Mouse (Mus musculus) MN1 (cell line): ENCODE measurements around the gene Aym1.
"Not testable (repeated sequence)": the region's sequence is repeated elsewhere in the genome, so short reads cannot be mapped to it uniquely, and the experiment has no call there.

Experiments
- DNase-seq: peaks from one replicate; pipeline ENCODE4 v3.0.0-alpha.2; 2016; ENCODE audit warnings: low spot score

Aym1 gene

DNA sequence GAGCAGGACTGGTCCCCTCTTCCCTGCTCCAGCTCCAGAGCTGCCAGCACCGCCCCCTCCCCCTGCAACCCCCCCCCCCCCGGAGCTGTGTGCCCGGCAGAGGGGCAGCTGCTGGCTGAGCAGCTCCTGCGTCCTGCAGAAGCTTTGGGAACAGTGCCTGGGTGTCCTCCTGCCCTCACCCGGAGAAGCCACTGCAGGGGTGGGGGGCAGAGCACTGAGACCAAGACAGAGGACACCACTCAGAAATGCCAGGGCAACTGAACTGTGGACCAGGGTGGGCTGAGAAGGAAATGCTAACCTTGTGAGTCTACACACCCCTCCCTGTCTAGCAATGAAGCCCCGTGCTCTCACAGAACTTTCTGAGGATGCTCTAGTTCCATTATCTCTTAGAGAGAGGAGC, at the start of gene Aym1:
Gene Aym1, plus strand, starts transcription at position 109 of the 400 bp plus-strand sequence.
- DNase-seq: no peak

DNA sequence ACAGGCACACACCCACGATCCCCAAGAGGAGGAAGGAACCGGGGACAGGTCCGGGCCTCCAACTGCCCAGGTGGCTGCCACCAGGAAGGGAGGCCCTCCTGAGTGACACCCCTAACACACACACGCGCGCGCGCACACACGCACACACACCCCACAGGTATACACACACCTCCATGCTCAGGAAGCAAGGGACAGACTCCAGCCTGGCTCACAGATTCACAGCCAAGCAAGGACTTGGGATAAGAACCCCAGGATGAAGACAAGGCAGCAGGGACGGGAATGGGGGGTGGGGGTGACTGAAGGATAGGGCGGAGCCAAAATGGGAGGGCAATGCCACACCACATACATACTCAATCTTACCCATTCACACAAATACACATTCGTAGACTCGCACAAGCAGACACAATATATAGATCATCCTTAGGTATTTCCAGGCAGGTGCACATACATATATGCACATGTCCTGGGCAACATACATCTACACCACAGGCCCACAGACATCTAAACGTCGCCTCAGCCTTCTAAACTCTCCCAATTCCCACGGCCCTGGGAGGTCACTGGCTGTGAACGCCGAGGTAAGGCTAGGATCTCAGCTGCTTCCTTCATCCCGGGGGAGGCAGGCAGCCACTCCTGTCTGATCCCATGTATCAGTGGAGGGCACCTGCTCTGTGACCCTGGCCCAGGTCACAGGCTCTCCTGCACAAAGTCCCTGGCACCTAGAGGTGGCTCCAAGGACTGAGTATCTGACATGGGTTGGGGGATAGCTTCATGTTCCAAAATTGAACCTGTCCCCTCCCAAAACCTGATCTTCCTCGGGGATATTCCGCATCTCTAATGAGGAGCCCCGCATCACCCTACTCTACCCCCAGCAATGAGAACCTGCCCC, 47.4 kb upstream of the Aym1 start:
- no peak for DNase-seq

DNA sequence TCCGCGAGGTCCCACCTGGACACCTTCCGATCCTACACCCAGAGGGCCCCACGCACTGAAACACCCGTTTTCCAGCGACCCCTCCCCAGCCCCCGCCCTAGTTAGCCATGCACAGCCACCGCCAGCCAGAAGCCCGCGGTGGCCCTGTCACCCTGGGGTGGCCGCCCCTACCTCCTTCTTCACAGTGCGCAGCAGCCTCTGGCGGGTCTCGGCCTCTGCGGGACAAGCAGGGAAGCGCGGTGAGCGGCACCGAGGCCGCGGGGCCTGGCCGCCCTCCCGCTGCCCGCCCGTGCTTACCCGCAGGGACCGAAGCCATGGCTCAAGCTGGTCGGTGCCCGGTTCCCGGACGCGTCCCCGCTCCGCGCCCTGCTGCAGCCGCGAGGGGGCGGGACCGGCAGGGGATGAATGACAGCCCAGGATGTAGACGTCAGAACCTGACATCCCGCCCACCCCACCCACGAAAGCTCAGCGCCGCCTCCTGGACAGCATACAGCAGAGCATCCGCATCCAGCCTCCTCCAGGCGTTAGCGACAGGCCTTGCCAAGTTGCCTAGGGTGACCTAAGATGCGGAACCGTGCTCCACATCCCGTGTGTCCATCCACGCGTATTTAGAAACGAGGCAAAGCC, 46.6 kb upstream of the Aym1 start, which contains the start of gene Sgsm1:
Gene Sgsm1, minus strand, starts transcription at position 410 of the 627 bp plus-strand sequence.
- peak; percentile 94 for DNase-seq

DNA sequence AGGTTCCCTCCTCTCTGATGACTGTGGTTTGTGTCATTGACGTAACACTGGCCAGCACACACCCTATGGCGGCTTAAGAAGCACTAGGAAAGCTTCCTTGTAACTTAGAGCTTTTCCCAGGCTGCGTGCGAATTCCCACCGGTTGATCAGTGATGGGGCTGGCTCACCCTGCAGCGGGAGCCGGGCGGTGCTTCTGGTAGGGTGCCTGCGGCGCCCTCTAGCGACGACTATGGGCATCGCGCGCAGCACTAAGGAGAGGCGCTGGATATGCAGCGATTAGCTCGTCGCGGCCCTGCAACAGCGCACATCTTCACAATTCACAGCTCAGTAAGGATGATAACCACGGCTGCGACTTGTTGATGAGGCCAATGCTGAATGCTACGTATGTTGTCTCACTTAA, 43.1 kb upstream of the Aym1 start:
- no peak for DNase-seq

DNA sequence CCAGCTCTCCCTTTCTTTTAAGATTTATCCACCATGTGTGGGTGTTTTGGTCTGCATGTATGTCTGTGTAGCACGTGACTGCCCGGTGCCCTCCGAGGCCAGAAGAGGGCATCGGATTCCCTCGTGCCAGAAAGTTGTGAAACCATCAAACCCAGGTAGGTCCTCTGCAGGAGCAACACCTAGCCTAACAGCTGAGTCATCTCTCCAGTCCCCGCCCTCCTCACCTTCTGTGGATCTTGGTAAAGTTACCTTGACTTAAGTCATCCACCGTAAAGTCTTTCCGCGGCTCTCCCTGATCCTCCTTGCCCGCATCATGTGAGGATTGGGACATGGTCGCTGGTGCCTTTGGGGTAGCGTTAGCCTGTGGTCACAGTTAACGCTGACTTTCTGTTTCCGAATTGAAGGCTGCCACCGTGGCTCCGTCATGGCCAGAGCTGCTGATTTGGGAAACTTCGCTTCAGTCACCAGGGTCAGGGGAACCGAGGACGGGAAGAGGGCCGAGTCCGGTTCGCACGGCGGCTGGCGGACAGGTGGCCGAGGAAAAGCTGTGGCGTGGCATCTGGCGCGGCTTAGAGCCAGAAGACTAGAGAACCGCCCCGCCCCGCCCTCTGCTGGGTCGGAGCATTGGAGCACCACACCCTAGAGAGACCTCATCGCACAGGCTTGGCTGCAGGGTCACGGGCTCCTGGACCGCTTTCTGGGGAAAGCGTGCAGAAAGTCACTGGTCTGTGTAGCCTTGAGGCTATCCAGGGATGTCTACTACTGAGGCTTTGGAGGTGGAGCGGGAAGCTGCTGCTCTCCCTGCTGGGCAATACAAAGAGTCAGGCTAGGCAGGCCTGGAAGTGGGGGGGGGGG, 33.1 kb upstream of the Aym1 start:
- peak; percentile 93 for DNase-seq

DNA sequence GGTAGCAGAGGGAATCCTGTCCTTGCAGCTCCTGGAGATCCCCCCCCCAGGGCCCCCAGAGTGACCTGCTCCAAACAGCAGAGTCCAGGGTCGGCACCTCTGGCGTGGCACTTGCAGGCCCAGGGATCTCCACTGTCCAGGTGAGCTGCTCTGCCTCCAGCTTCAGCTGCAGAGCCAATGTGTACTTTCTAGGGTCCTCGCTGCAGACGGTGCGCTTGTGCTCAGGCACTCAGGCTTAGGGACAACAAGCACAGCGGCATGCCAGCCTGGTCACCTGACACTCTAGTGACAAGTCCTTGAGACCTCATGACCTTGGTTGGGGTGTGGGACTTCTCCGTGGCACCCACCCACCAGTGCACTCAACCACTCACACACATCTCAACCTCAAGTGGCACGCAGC, 27.6 kb upstream of the Aym1 start:
- DNase-seq: no peak

DNA sequence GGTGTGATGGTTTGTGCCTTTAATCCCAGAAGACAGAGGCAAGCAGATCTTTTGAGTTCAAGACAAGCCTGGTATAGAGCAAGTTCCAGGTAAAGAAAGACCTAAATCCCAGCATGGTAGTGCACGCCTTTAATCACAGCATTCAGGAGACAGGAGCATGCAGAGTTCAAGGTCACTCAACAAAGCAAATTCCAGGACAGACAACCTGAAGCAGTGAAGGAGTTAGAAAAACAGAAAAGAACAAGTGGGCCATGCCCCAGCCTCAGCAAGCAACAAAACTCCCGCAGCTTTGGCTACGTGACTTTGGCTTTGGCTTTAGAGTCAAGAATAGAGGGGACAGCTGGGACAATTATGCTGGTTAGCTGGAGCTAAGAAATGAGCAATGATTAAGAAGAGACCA, 26.9 kb upstream of the Aym1 start:
- no peak for DNase-seq

DNA sequence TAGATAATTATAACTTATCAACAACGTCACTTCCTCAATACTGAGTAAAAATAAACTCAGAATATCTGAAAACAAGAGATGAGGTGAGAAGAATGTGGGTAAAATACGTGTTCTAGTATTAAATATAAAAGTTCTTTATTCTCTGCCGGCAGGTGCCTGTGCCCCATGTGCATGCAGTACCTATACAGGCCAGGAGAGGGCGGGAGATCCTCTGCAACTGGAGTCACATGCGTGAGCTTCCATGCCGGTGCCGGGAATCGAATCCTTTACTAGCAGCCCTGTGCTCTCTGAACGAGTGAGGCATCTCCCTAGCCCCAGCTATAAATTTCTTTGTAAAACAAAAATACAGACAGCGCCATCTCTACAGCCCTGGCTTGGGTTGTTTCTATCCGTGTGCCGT, 24.9 kb upstream of the Aym1 start:
- no peak for DNase-seq

DNA sequence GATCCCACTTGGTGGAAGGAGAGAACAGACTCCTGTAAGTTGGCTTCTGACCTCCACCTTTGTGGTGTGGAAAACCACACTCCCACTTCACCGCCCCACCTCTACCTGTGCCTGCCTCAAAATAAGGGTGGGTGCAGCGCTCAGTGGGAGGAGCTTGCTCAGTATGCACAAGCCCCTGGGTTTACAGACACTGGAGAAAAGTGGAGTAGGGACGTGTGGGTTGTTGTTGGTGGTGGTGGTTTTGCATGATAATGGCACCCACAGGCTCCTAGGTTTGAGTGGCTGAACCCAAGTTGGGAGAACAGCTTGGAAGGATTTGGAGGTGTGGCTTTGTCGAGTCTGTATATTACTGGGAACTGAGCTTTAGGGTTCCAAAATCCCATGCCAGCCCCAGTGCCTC, 24.2 kb upstream of the Aym1 start:
- DNase-seq: no peak

DNA sequence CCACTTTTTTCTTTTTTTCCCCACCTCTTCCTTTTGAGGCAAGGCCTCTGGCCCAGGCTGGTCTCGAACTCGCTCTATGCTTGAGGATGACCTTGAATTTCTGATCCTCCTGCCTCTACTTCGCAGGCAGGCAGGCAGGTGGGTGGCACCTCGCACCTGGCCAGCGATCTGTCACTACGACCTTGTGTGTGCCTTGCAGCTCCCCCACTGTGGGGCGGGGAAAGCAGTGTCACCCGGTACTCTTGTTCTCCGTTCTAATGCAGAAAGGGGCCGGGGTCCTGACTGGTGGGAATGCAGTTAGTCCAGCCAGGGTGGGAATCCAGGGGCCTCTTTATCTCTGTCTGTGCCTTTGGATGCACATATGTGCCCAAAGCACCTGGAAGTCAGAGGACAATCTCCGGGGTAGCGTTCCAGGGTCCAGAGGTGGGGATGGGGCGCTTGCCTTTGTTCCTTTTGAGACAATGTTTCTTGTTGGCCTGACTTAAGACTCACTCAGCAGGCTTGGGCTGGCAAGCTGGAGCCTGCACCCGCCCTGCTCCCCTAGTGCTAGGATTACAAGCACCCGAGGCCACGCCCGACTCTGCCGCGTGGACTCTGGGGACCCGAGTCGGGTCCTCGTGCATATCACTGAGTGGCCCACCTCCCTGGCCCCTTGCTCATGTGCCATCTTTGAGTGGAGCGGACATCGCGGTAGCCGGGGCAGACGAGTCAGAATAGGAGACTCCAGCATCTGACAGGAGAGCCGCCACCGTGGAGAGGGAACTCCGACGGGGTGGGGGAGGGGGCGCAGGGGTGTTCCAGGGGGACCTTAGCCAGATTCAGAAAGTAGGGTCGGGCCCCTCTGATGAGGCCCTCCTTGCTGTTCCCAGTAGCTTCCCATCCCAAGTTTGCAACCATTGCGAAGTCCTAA, 22.2 kb upstream of the Aym1 start:
- peak; percentile 71 for DNase-seq

DNA sequence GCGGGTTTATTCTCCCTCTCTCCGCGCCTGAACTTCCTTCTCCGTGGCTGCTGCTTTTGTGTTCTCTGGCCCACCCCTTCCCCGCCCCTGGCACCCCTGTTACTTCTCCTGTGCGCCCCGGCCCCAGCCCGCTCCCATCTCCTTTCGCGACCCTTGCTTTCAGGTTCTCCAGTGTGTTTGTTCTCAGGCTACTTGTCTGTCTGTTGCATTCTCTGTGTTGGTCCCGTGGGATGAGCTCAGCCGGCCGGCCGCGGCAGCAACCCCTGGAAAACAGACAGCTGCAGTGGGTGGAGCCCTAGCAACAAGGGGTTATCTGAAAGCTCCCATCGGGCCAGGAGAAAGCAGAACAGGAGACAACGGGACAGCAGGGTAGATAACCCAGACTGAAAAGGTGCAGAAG, 21.4 kb upstream of the Aym1 start:
- peak; percentile 87 for DNase-seq

DNA sequence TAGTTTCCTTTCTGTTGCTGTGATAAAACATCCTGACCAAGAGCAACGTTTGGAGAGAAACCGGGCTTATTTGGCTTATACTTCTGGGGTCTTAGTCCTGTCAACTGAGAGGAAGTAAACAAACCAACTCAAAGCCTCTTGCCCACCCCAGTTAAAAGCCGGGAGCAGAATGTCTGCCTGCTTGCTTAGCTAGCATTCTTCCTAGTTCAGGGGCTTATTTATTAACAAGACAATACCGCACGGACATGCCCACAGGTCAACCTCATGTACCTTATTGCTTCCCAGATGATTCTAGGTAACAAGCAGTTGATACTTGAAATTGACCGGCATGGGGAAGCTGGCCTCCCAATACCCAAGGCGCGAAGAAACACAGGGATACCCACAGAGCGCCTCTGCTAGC, 20.8 kb upstream of the Aym1 start:
- no peak for DNase-seq

DNA sequence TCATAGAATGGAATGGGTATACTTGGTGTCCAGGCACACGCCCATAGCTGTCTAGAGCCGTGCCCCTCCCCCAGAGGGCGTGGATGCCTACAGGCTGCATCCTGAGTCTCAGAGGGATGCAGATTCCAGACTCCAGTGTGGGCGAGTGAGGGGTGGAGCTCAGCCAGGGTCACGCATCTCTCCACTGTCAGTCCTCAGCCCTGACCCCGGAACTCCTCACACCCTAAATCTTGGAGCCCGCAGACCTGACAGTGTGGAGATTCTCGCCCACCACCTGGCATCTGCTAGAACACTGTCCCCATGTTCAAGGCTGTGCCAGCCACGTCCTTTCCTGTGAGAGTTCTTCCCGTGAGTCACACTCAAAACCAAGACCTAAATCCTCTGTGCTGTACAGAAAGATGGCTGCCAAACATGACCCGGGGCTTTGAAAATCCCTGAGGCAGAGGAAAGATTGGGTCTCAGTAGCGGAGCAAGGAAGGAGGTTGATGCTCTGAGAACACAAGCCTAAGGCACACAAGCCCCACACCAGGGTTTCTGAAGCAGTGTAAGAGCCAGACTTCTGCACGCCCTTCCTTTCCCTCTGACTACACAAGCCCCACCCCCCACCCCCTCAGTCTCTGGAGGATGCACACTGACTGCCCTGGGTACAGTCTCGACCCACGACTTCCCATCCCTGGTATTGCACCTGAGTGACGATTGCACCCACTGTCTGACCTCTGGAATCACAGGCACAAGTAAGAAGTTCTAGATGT, 12.3 kb upstream of the Aym1 start:
- DNase-seq: peak; percentile 63

DNA sequence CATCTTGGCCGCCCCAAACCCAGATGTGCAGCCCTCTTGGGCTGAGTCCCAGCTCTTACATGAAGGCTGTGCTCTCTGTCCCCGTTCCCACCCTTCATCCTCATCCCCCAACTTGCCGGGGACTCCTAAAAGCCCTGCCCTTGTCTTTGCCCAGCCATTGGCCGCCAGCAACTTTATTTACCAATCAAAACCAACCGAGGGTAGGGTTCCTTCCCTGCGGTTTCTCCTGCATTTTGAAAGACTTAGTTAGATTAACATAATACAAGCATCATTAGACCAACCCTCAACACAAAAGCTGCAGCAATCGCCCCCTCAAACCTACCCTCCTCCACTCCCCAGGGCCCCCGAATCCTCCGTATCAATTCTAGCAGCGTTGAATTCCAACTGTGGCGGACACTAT, 11.3 kb upstream of the Aym1 start:
- DNase-seq: no peak

DNA sequence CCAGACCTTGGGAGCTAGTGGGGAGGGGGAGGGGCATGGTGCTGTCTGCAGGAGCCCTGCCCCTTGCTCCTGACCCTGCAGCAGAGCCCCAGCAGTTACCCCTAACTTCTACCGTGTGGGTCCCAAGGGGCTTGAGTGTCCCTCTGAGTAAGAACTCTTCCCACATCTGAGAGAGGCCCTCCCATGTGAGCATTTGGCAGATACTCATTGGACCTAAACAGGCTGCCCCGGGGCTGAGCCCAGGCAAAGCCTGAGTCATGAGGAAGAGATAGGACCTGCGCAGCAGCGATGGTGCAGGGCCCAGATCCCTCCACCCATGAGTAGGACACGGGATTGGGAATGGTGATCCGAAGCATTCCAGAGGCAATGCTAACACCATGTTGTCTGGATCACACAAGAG, 10.4 kb upstream of the Aym1 start:
- DNase-seq: not testable (repeated sequence)

DNA sequence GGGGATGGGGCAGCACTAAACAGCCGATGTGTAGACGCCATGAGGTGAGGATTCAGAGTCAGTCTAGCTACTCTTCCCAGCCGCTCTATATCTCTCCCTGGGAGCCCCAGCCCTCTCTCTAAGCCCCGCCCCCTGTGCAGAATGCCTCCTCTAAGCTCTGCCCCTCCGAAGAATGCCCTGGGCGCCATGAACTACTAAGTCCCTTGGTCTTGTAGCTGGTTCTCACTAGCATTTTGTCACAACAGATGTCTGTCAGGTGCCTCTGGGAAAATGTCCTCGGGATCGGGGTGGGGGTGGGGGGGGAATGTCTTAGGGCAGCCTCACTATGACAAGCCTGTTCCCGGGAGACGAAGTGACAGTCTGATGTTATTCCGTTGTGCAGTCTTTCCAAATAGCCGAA, 9.5 kb upstream of the Aym1 start:
- no peak for DNase-seq

DNA sequence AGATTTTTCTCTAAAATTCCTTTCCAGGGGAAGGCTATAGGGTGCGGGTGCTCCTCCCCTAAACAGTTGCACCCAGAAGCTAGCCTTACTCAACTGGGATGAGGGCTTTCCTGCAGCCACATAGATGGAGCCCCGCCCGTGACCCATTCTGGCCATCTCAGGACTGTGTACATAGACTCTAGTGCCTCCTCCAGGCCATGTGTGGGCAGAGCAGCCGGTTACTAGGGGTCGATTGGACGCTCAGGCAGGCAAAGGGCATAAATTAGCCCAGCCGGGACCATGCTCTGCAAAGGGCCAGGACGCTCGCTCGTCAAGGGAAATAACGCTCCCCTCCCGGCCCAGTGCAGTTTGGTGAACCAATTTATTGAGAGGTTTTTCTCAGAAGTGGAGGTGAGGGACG, 8.5 kb upstream of the Aym1 start:
- DNase-seq: no peak

DNA sequence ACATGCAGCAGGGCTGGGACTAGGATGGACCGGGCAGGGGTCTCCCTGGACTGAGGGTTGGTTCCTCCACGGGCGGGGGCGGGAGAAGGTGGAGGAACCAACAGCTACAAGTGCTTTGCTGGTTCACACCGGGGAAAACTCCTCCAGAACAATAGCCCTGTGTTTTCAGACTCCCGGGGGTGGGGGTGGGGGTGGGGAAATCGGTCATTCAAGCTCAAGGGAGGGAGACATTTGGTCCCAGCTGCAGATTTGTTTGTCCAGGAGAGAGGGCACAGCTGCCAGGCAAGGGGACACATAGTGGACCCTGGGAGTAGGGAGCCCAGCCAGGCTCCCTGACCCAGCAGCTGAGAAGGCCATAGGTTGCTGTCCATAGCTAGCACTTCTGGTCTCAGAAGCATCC, 7.9 kb upstream of the Aym1 start:
- no peak for DNase-seq

DNA sequence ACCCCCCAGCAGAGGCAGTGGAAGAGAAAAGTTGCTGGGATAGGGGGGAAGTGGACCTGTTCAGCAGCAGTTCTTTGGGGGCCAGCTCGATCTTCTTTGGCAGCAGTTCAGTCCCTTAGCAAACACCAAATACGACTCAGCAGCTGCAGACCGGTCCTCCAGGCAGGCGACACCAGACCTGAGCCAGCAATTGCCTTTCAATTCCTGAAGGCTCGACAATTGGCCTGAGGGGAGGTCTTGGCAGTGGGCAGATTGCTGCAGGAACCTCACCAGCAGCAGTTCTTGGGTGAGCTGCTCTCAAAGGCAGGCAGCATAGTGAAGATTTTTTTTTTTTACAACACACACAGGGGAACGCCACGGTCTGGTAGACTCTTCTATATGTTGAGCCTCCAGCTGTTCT, 7.3 kb upstream of the Aym1 start:
- no peak for DNase-seq

DNA sequence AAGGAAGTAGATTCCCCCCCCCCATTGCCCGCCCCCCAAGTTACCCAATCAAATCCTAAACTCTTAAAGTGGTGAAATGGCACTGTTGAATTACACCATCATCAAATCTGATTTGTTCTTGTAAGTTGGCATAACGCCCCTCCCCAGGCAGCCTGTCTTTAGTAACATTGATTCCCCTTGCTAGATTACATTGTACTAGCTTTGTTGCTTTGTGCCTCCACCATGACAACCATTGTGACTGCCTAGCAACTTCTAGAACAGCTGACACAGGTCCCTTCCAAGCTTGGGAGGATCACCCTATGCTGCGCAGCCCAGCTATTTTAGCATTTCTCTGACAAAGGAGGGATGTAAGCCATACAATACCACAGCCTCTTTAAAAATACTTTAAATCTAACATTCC, 5.3 kb upstream of the Aym1 start:
- no peak for DNase-seq

DNA sequence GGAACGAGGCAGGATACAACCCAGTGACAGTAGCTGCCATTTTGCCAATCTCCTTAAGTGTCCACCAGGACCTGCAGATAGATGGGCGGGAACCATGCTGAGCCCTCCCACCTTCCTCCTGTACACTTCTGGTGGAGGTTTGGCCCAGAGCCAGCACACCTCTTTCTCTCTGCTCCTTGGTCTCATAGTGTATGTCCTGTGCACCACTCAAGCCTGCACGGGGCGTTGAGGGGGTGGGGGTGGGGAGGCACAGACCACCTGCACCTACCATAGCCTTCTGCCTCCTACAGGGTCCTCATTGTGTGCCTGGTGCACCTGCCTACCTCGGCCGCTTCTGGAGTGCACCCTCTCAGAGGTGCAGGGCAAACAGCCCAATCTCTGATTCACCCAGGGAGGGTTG, 4.5 kb upstream of the Aym1 start:
- DNase-seq: no peak
